In genomic region chr1:189028267-189028666, GRCm38 (mm10) we compare ENCODE assay signal across 9 mouse cellular contexts. TPM values are rescaled to one million over a fixed set of nuclear protein-coding genes. Genes with fewer than 3 reads are reported as not detected.
DNase-seq lines count a peak whose midpoint lies in the region; ATAC-seq and TF ChIP-seq lines count a peak whose summit lies in the region.
"Had no signal": no experiment of that assay in that cellular context is flagged by ENCODE, and none has a peak within 500 bp of the region (broad histone marks: within the 10 kb centered on the region; RNA-seq: fewer than 3 reads in every experiment).

No protein-coding gene starts in this region.

- no peak for DNase-seq in frontal cortex, postnatal 25 days (ENCODE audit: low spot score in 2 of 2)
- no peak for DNase-seq in liver, embryonic 14.5 days (ENCODE audit: low read depth in 3 of 3, low spot score in 3 of 3)
- no peak for DNase-seq in liver, embryonic 11.5 days (ENCODE audit: low spot score)
- DNase-seq in CH12.LX (ENCODE audit: extremely low read depth) = peak; percentile 31
- DNase-seq in cerebellum, postnatal 36 days = peak; percentile 52 to 62
- no peak for DNase-seq in urinary bladder, postnatal 14 days (ENCODE audit: low spot score)
- no peak for DNase-seq in left cerebral cortex, adult 8-10 months (ENCODE audit: low spot score in 2 of 2)

- 40% methylated on average over 1 of the region's 1 CpGs for WGBS in liver, embryonic 14.5 days (ENCODE audit: insufficient replicate concordance)
- WGBS in liver, embryonic 11.5 days = 53% methylated on average over 1 of the region's 1 CpGs

- peak; percentile 89 for TF ChIP-seq RAD21 in CH12.LX (IDR thresholded peaks at IDR 0.05; ENCODE audit: low read depth, low read length)

- dilution Hi-C loops in CH12.LX (cut with MboI; ENCODE audit: extremely low pct_ligation_motif_present, extremely low pct_unique_long_range_greater_than_20kb, low sequenced_read_pairs) = no loop called here

- H3K27ac ChIP-seq in liver, embryonic 14.5 days = no peak overlapping the region
- no peak overlapping the region for H3K27ac ChIP-seq in liver, embryonic 11.5 days (ENCODE audit: low read depth, low read length)
- no peak overlapping the region for H3K27ac ChIP-seq in CH12.LX (ENCODE audit: insufficient read depth, low read depth)
- H3K27ac ChIP-seq: lung, embryonic 15.5 days had no signal

- H3K4me3 ChIP-seq in liver, embryonic 14.5 days (ENCODE audit: insufficient read depth in 1 of 2, low read depth in 2 of 2, low read length in 2 of 2) = no peak overlapping the region
- H3K4me3 ChIP-seq in liver, embryonic 11.5 days (ENCODE audit: low read depth, low read length) = no peak overlapping the region
- H3K4me3 ChIP-seq in CH12.LX (replicated peaks in 1 of 3; ENCODE audit: low read depth in 2 of 3, low read length in 2 of 3, poor library complexity in 1 of 3) = no peak overlapping the region
- H3K4me3 ChIP-seq: lung, embryonic 15.5 days had no signal

- no peaks in the 10 kb centered on the region for H3K4me1 ChIP-seq in liver, embryonic 14.5 days (replicated peaks; ENCODE audit: control insufficient read depth in 2 of 2, insufficient read depth in 2 of 2, low read length in 1 of 2)
- no peaks in the 10 kb centered on the region for H3K4me1 ChIP-seq in liver, embryonic 11.5 days (replicated peaks; ENCODE audit: control insufficient read depth, insufficient read depth, low read length)
- peaks cover 0 to 5% of the 10 kb centered on the region in 2 experiments; a peak in 1 of 4 replicates for H3K4me1 ChIP-seq in CH12.LX (ENCODE audit: control insufficient read depth in 1 of 2, insufficient read depth in 2 of 2)
- H3K4me1 ChIP-seq: lung, embryonic 15.5 days had no signal

- no peak for TF ChIP-seq POLR2A in CH12.LX (IDR thresholded peaks at IDR 0.05; ENCODE audit: low read depth, low read length)

- H3K9ac ChIP-seq in liver, embryonic 14.5 days (replicated peaks) = no peak overlapping the region
- no peak overlapping the region for H3K9ac ChIP-seq in liver, embryonic 11.5 days (ENCODE audit: low read depth, low read length)
- no peak overlapping the region for H3K9ac ChIP-seq in CH12.LX (ENCODE audit: insufficient read depth, low read depth)
- H3K9ac ChIP-seq: lung, embryonic 15.5 days had no signal

- H3K79me2 ChIP-seq in CH12.LX (replicated peaks; ENCODE audit: control insufficient read depth, extremely low read depth, insufficient read depth, poor library complexity, severe bottlenecking) = no peaks in the 10 kb centered on the region

- peak; percentile 18; the same call in 1 of the 2 replicates for TF ChIP-seq CTCF in liver, embryonic 14.5 days (IDR thresholded peaks at IDR 0.05; ENCODE audit: low read depth)
- TF ChIP-seq CTCF in CH12.LX (conservative IDR thresholded peaks at IDR 0.05 in 1 of 2, IDR thresholded peaks at IDR 0.05 in 1 of 2; ENCODE audit: low read depth in 2 of 2, low read length in 2 of 2) = peak; percentile 42 to 84

- no peaks in the 10 kb centered on the region for H3K27me3 ChIP-seq in liver, embryonic 14.5 days (ENCODE audit: control insufficient read depth, insufficient read depth, low read length)
- no peaks in the 10 kb centered on the region for H3K27me3 ChIP-seq in liver, embryonic 11.5 days (replicated peaks; ENCODE audit: control insufficient read depth, insufficient read depth, low read length)
- H3K27me3 ChIP-seq in CH12.LX (replicated peaks) = no peaks in the 10 kb centered on the region
- H3K27me3 ChIP-seq: lung, embryonic 15.5 days had no signal

- peak; percentile 42 for ATAC-seq in frontal cortex, adult (ENCODE audit: low TSS enrichment)
- ATAC-seq in liver, embryonic 14.5 days (ENCODE audit: insufficient read depth) = no peak
- ATAC-seq in liver, embryonic 11.5 days (replicated peaks; ENCODE audit: low FRiP score) = no peak

- in situ Hi-C loops in CH12.LX (cut with MboI; ENCODE audit: low pct_ligation_motif_present, low pct_unique_long_range_greater_than_20kb, low sequenced_read_pairs) = loop anchor here (5.0 kb wide), 1 partner anchor 599 kb away; no protein-coding TSS in a partner anchor

- no peaks in the 10 kb centered on the region for H3K9me3 ChIP-seq in liver, embryonic 14.5 days (ENCODE audit: control insufficient read depth, low read length)
- no peaks in the 10 kb centered on the region for H3K9me3 ChIP-seq in liver, embryonic 11.5 days (ENCODE audit: control insufficient read depth, low read length)
- no peaks in the 10 kb centered on the region for H3K9me3 ChIP-seq in CH12.LX (replicated peaks; ENCODE audit: low read length)
- H3K9me3 ChIP-seq: lung, embryonic 15.5 days had no signal

- H3K4me2 ChIP-seq in liver, embryonic 14.5 days (ENCODE audit: low read depth) = no peak overlapping the region
- H3K4me2 ChIP-seq in liver, embryonic 11.5 days = no peak overlapping the region
- H3K4me2 ChIP-seq in CH12.LX (ENCODE audit: insufficient read depth, low read depth, poor library complexity, severe bottlenecking) = no peak overlapping the region
- H3K4me2 ChIP-seq: lung, embryonic 15.5 days had no signal

- no peak for TF ChIP-seq EP300 in liver, embryonic 14.5 days (IDR thresholded peaks at IDR 0.05; ENCODE audit: low read depth)
- no peak for TF ChIP-seq EP300 in CH12.LX (IDR thresholded peaks at IDR 0.05; ENCODE audit: low read length)

- no peaks in the 10 kb centered on the region for H3K36me3 ChIP-seq in liver, embryonic 14.5 days (replicated peaks; ENCODE audit: control insufficient read depth, insufficient read depth, low read depth)
- H3K36me3 ChIP-seq in liver, embryonic 11.5 days (ENCODE audit: control insufficient read depth, insufficient read depth, low read length) = no peaks in the 10 kb centered on the region
- no peaks in the 10 kb centered on the region for H3K36me3 ChIP-seq in CH12.LX (replicated peaks in 1 of 2; ENCODE audit: control insufficient read depth in 1 of 2, insufficient read depth in 1 of 2, low read length in 1 of 2)
- H3K36me3 ChIP-seq: lung, embryonic 15.5 days had no signal

TF ChIP-seq in CH12.LX, 34 proteins besides CTCF, POLR2A, EP300 and RAD21:
- no peak for TF ChIP-seq BHLHE40 (IDR thresholded peaks at IDR 0.05; ENCODE audit: low read depth, low read length)
- peak; percentile 83 for TF ChIP-seq SMC3 (IDR thresholded peaks at IDR 0.05; ENCODE audit: low read depth, low read length)

RNA-seq across cellular contexts. Expression of gene Kctd3, which starts 20.6 kb away (rescaled TPM):
- polyA plus RNA-seq in liver, embryonic 14.5 days (2012; rRNA removed) = 15.8 and 17.2 TPM in 2 replicates
- polyA plus RNA-seq in liver, embryonic 14.5 days (2014; fragmentation: Nextera tagmentation; extraction: Ambion mirVana) = 8.9 and 10.2 TPM in 2 replicates
- 22.7 and 23.8 TPM in 2 replicates for polyA plus RNA-seq in liver, embryonic 11.5 days (2014; fragmentation: Nextera tagmentation; extraction: Ambion mirVana)
- total RNA-seq in CH12.LX (2012; rRNA removed) = 16.5 and 18.0 TPM in 2 replicates
- total RNA-seq in CH12.LX (2014; rRNA removed) = 8.4 and 8.9 TPM in 2 replicates
- polyA plus RNA-seq in CH12.LX (2012; ENCODE audit: insufficient read length, low read depth) = 15.4 and 20.5 TPM in 2 replicates
- total RNA-seq in left cerebral cortex, adult 8-10 months (2022) = 10 to 100 TPM; 72.1 to 93.0 (median 81.4) TPM

Comparison
In these comparisons a context has a peak if more than half of its experiments do, and no peak if none do; other contexts are left out.
1. DNase-seq: peak in CH12.LX (single experiment) and cerebellum, postnatal 36 days (2 of 2); none in frontal cortex, postnatal 25 days (0 of 2), liver, embryonic 14.5 days (0 of 3), liver, embryonic 11.5 days (single experiment), urinary bladder, postnatal 14 days (single experiment) and left cerebral cortex, adult 8-10 months (0 of 2).